Mouse (Mus musculus) embryonic fibroblast, embryonic 13.5 days (primary cell): ENCODE results near the gene Rabgap1l.

Experiments used
- CTCF ChIP-seq: IDR thresholded peaks from 2 replicates; pipeline ENCODE4 v1.5.1; 2011; ENCODE audit warnings: mild to moderate bottlenecking, control low read depth, low read length, moderate library complexity, borderline replicate concordance; ENCODE audit not compliant: insufficient read depth
- POLR2A ChIP-seq: IDR thresholded peaks from 2 replicates; pipeline ENCODE4 v1.6.1; 2011; ENCODE audit warnings: low read depth, mild to moderate bottlenecking, control low read depth, low read length, moderate library complexity

DNA sequence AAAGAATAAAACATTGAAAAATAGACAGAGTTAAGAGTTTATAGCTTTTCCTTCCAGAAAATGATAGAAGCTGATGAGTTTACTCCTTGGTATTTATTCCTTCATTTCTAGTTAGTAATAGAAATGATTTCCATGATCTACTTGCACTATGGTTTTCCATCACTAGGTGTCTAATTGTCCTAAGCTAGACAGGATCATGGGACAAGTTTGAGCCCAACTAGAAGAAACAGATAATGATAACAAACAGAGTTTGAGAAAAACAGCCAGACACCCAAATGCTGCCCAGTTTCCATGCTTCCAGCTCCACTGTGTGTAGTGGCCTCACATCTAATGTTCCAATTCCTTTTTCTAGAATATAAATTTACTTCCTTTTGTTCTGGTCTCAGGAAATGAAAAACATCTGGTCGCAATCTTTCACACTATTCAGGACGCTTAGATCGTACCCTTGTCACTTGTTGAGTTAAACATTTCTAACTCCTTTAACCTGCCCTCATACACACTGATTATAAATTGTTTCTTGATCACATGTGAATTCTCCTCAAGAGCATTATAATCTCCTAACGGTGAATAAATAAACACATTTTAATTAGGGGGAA is 384.6 kb downstream of the Rabgap1l start:
- TF ChIP-seq POLR2A (no peak), CTCF (no peak)
